Mouse (Mus musculus) E14TG2a.4 (cell line): ENCODE results near the gene Cass4.

Experiments
- CTCF ChIP-seq: conservative IDR thresholded peaks from 2 replicates; pipeline ENCODE4 v1.5.1; 2014; ENCODE audit warnings: low read length
- NANOG ChIP-seq: IDR thresholded peaks from 2 replicates; pipeline ENCODE4 v1.6.1; 2014; ENCODE audit warnings: borderline replicate concordance, low read length, mixed read lengths
- POU5F1 ChIP-seq: IDR thresholded peaks from 2 replicates; pipeline ENCODE4 v1.6.1; 2014; ENCODE audit warnings: low read length, borderline replicate concordance

GRCm38 (mm10) chr2:172481654-172482385 lies 88.2 kb downstream of the Cass4 start:
- TF ChIP-seq CTCF (no peak), POU5F1 (no peak), NANOG (no peak)
